Mouse (Mus musculus) C2C12 (cell line): Measurements from ENCODE around the gene Oxtr.

Experiments
- CEBPB ChIP-seq: IDR thresholded peaks from one replicate; pipeline ENCODE4 v1.6.1; 2011; ENCODE audit warnings: low read depth, mild to moderate bottlenecking, control low read depth, moderate library complexity
- CTCF ChIP-seq: IDR thresholded peaks from one replicate; pipeline ENCODE4 v1.5.1; 2011; ENCODE audit not compliant: control insufficient read depth, insufficient read depth, insufficient read length
- FOSL1 ChIP-seq: IDR thresholded peaks from one replicate; pipeline ENCODE4 v1.8.0; 2011; ENCODE audit warnings: mild to moderate bottlenecking, low read length; ENCODE audit not compliant: poor library complexity, insufficient read depth, severe bottlenecking
- MAX ChIP-seq: IDR thresholded peaks from one replicate; pipeline ENCODE4 v1.6.1; 2011; ENCODE audit warnings: mild to moderate bottlenecking, control low read depth

GRCm38 (mm10) chr6:112484316-112484715 is 5.4 kb downstream of the Oxtr start:
- TF ChIP-seq CEBPB (no peak), CTCF (peak; percentile 86), FOSL1 (no peak), MAX (no peak)
